ENCODE assay signal across 9 mouse cellular contexts in genomic region chr15:79322281-79322990, GRCm38 (mm10). TPM values are rescaled to one million over a fixed set of nuclear protein-coding genes. Genes with fewer than 3 reads are reported as not detected.
DNase-seq lines count a peak whose midpoint lies in the region; ATAC-seq and TF ChIP-seq lines count a peak whose summit lies in the region.
"Had no signal": no experiment of that assay in that cellular context is flagged by ENCODE, and none has a peak within 500 bp of the region (broad histone marks: within the 10 kb centered on the region; RNA-seq: fewer than 3 reads in every experiment).

No protein-coding gene starts in this region.

- TF ChIP-seq CTCF in embryonic fibroblast, embryonic 13.5 days (IDR thresholded peaks at IDR 0.05; ENCODE audit: borderline replicate concordance, insufficient read depth, low read length) = no peak

- 41% methylated on average over 11 of the region's 11 CpGs for WGBS in heart, embryonic 13.5 days

- H3K9me3 ChIP-seq in heart, embryonic 13.5 days = no peaks in the 10 kb centered on the region
- H3K9me3 ChIP-seq: midbrain, embryonic 12.5 days had no signal

- no peak overlapping the region for H3K4me3 ChIP-seq in heart, embryonic 13.5 days
- H3K4me3 ChIP-seq in embryonic fibroblast, embryonic 13.5 days (ENCODE audit: insufficient read depth, low read length) = no peak overlapping the region
- H3K4me3 ChIP-seq: midbrain, embryonic 12.5 days had no signal

- 0 out of 2 replicates have a peak overlapping the region, but pooled peaks have one; percentile 18 for H3K4me2 ChIP-seq in heart, embryonic 13.5 days
- H3K4me2 ChIP-seq: midbrain, embryonic 12.5 days had no signal

- H3K4me1 ChIP-seq in heart, embryonic 13.5 days = peaks cover 58% of the 10 kb centered on the region
- H3K4me1 ChIP-seq in embryonic fibroblast, embryonic 13.5 days (ENCODE audit: control insufficient read depth, insufficient read depth, low read length) = peaks cover 16% of the 10 kb centered on the region

- peak overlapping the region; percentile 75 for H3K27ac ChIP-seq in heart, embryonic 13.5 days (replicated peaks)
- H3K27ac ChIP-seq in embryonic fibroblast, embryonic 13.5 days (ENCODE audit: insufficient read depth, low read length) = peak overlapping the region; percentile 27; the same call in 1 of the 2 replicates
- H3K27ac ChIP-seq: midbrain, embryonic 12.5 days had no signal

- H3K27me3 ChIP-seq in heart, embryonic 13.5 days (replicated peaks) = no peaks in the 10 kb centered on the region
- H3K27me3 ChIP-seq: midbrain, embryonic 12.5 days had no signal

- no peak for TF ChIP-seq POLR2A in embryonic fibroblast, embryonic 13.5 days (IDR thresholded peaks at IDR 0.05; ENCODE audit: low read depth, low read length)

- H3K36me3 ChIP-seq in heart, embryonic 13.5 days = 0 out of 2 replicates have a peak, but pooled peaks cover 3% of the 10 kb centered on the region
- H3K36me3 ChIP-seq: midbrain, embryonic 12.5 days had no signal

- peak overlapping the region; percentile 48; the same call in 1 of the 2 replicates for H3K9ac ChIP-seq in heart, embryonic 13.5 days
- H3K9ac ChIP-seq: midbrain, embryonic 12.5 days had no signal

- no peak for DNase-seq in heart, postnatal 4 days
- DNase-seq in CD4-positive, CD25-positive, alpha-beta regulatory T cell, adult 2 months (ENCODE audit: low read depth, low spot score) = peak; percentile 73
- no peak for DNase-seq in natural killer cell, adult 2 months (ENCODE audit: low spot score in 2 of 2)
- DNase-seq in frontal cortex, postnatal 10 days (ENCODE audit: low spot score in 2 of 2) = no peak
- no peak for DNase-seq in layer of hippocampus, postnatal 36 days

- no peak for ATAC-seq in heart, embryonic 13.5 days (ENCODE audit: extremely low read depth, insufficient number of reproducible peaks, low FRiP score, low TSS enrichment)
- ATAC-seq in neutrophil, adult 5-6 weeks (ENCODE audit: extremely low read depth, insufficient number of reproducible peaks, low FRiP score, poor library complexity, severe bottlenecking) = peak; percentile 10; the same call in 1 of the 2 replicates

RNA-seq across cellular contexts. Expression of gene Pla2g6, which starts 5.8 kb away (rescaled TPM):
- polyA plus RNA-seq in heart, embryonic 13.5 days (2015; fragmentation: Nextera tagmentation; extraction: Ambion mirVana) = 12.2 and 12.7 TPM in 2 replicates
- total RNA-seq in heart, postnatal 4 days (2021) = 1 to 10 TPM; 8.4 to 9.6 TPM
- polyA plus RNA-seq in embryonic fibroblast, embryonic 13.5 days (2011; ENCODE audit: insufficient read length, low read depth, missing spikeins) = 7.4 and 11.3 TPM in 2 replicates
- total RNA-seq in neutrophil, adult 5-6 weeks (2017) = 3.4 and 5.5 TPM in 2 replicates
- 10 to 100 TPM; 22.3 to 23.1 TPM for total RNA-seq in layer of hippocampus, postnatal 36 days (2021)

RNA-seq across cellular contexts. Expression of gene Maff, which starts 24.0 kb away (rescaled TPM):
- polyA plus RNA-seq in heart, embryonic 13.5 days (2015; fragmentation: Nextera tagmentation; extraction: Ambion mirVana) = 1.7 and 2.0 TPM in 2 replicates
- total RNA-seq in heart, postnatal 4 days (2021) = 10 to 100 TPM in 1 of 2 experiments, 1 to 10 TPM in 1; 9.8 to 10.2 TPM
- 11.7 and 13.8 TPM in 2 replicates for polyA plus RNA-seq in embryonic fibroblast, embryonic 13.5 days (2011; ENCODE audit: insufficient read length, low read depth, missing spikeins)
- 2.7 and 3.4 TPM in 2 replicates for total RNA-seq in neutrophil, adult 5-6 weeks (2017)
- 1 to 10 TPM; 1.4 to 2.3 TPM for total RNA-seq in layer of hippocampus, postnatal 36 days (2021)

RNA-seq across cellular contexts. Expression of gene Baiap2l2, which starts 37.1 kb away (rescaled TPM):
- 10.6 and 12.4 TPM in 2 replicates for polyA plus RNA-seq in heart, embryonic 13.5 days (2015; fragmentation: Nextera tagmentation; extraction: Ambion mirVana)
- 1 to 10 TPM; 1.3 to 2.0 TPM for total RNA-seq in heart, postnatal 4 days (2021)
- 0.23 TPM in 1 of 2 replicates, not detected in the other for polyA plus RNA-seq in embryonic fibroblast, embryonic 13.5 days (2011; ENCODE audit: insufficient read length, low read depth, missing spikeins)
- total RNA-seq in neutrophil, adult 5-6 weeks (2017) = not detected in 2 replicates
- 1 to 10 TPM; 1.8 to 2.6 TPM for total RNA-seq in layer of hippocampus, postnatal 36 days (2021)
